Mouse (Mus musculus) MEL (cell line): ENCODE measurements at regions not wholly inside any gene's neighbourhood (a gene's known extent, or its start where the extent isn't known, plus 50 kb on each side); places are given as distances from the start of the nearest gene placed in this dataset.

Source experiments
- DNase-seq: peaks from one replicate; pipeline ENCODE4 v3.0.0; 2011; ENCODE audit warnings: low read depth, low spot score
- H3K27ac ChIP-seq: 2 replicates; pipeline ENCODE4 v1.5.1; 2012; ENCODE audit warnings: low read depth, mild to moderate bottlenecking, control low read depth, low read length, moderate library complexity; ENCODE audit not compliant: control insufficient read depth
- H3K27me3 ChIP-seq, 2 experiments: fragments of 150-350 bp in 1 of 2; sonication (generic) in 1 of 2; 2 replicates each; pipeline ENCODE4 v1.6.1; 2012; ENCODE audit warnings: low read length in 2 of 2, mild to moderate bottlenecking in 2 of 2, improper control_type of control experiment in 1 of 2, moderate library complexity in 1 of 2; ENCODE audit not compliant: insufficient read depth in 2 of 2, control insufficient read depth in 1 of 2
- H3K36me3 ChIP-seq, 2 experiments: 2 replicates each; pipeline ENCODE4 v1.6.1; 2012 to 2014; ENCODE audit warnings: low read length in 2 of 2, improper control_type of control experiment in 1 of 2, inconsistent platforms in 1 of 2, mild to moderate bottlenecking in 1 of 2; ENCODE audit not compliant: insufficient read depth in 2 of 2, control insufficient read depth in 1 of 2
- H3K4me1 ChIP-seq, 2 experiments: fragments of 150-350 bp in 1 of 2; sonication (generic) in 1 of 2; 2 replicates each; pipeline ENCODE4 v1.6.1; 2012; ENCODE audit warnings: low read length in 2 of 2, improper control_type of control experiment in 1 of 2, mild to moderate bottlenecking in 1 of 2; ENCODE audit not compliant: insufficient read depth in 2 of 2, control insufficient read depth in 1 of 2
- H3K4me3 ChIP-seq, 2 experiments: fragments of 150-350 bp in 1 of 2; sonication (generic) in 1 of 2; 2 replicates each; pipeline ENCODE4 v1.5.1; 2012; ENCODE audit warnings: low read depth in 2 of 2, low read length in 2 of 2, mild to moderate bottlenecking in 2 of 2, moderate library complexity in 2 of 2, control low read depth in 1 of 2, improper control_type of control experiment in 1 of 2; ENCODE audit not compliant: control insufficient read depth in 1 of 2, insufficient read depth in 1 of 2
- H3K79me2 ChIP-seq: 2 replicates; pipeline ENCODE4 v1.6.1; 2012; ENCODE audit warnings: mild to moderate bottlenecking, low read length, moderate library complexity; ENCODE audit not compliant: control insufficient read depth, poor library complexity, insufficient read depth
- H3K9ac ChIP-seq: 2 replicates; pipeline ENCODE4 v1.6.1; 2012; ENCODE audit warnings: low read depth, mild to moderate bottlenecking, control low read depth, low read length, moderate library complexity; ENCODE audit not compliant: control insufficient read depth, poor library complexity, severe bottlenecking
- H3K9me3 ChIP-seq: fragments of 150-350 bp; sonication (generic); replicated peaks from 2 replicates; pipeline ENCODE4 v1.6.1; 2012; ENCODE audit warnings: mild to moderate bottlenecking, low read length, improper control_type of control experiment, moderate library complexity; ENCODE audit not compliant: insufficient read depth
- CHD1 ChIP-seq: IDR thresholded peaks from 2 replicates; pipeline ENCODE4 v1.6.1; 2012; ENCODE audit warnings: low read depth, mild to moderate bottlenecking, inconsistent platforms, low read length, improper control_type of control experiment
- CTCF ChIP-seq, 3 experiments: IDR thresholded peaks in 2 of 3; conservative IDR thresholded peaks in 1 of 3; 2 replicates each; pipeline ENCODE4 v1.5.1; 2011 to 2012; ENCODE audit warnings: low read length in 3 of 3, low read depth in 2 of 3, mild to moderate bottlenecking in 2 of 3, improper control_type of control experiment in 1 of 3, inconsistent platforms in 1 of 3, mixed read lengths in 1 of 3, moderate library complexity in 1 of 3; ENCODE audit not compliant: control insufficient read depth in 1 of 3, insufficient read depth in 1 of 3, poor library complexity in 1 of 3, severe bottlenecking in 1 of 3
- EP300 ChIP-seq, 2 experiments: IDR thresholded peaks; 2 replicates each; pipeline ENCODE4 v1.6.1; 2011; ENCODE audit warnings: improper control_type of control experiment in 2 of 2, low read length in 2 of 2, low read depth in 1 of 2, mild to moderate bottlenecking in 1 of 2
- ETS1 ChIP-seq: IDR thresholded peaks from 2 replicates; pipeline ENCODE4 v1.6.1; 2012; ENCODE audit warnings: low read depth, mild to moderate bottlenecking, inconsistent platforms, low read length, improper control_type of control experiment, moderate library complexity
- GABPA ChIP-seq: IDR thresholded peaks from 2 replicates; pipeline ENCODE4 v1.6.1; 2012; ENCODE audit warnings: low read depth, mild to moderate bottlenecking, inconsistent platforms, low read length, improper control_type of control experiment, moderate library complexity
- MAFK ChIP-seq: IDR thresholded peaks from 2 replicates; pipeline ENCODE4 v1.6.1; 2011; ENCODE audit warnings: low read depth, mild to moderate bottlenecking, low read length, improper control_type of control experiment, borderline replicate concordance
- MAZ ChIP-seq: IDR thresholded peaks from 2 replicates; pipeline ENCODE4 v1.6.1; 2012; ENCODE audit warnings: low read depth, mild to moderate bottlenecking, inconsistent platforms, low read length, improper control_type of control experiment
- MXI1 ChIP-seq: IDR thresholded peaks from 2 replicates; pipeline ENCODE4 v1.6.1; 2011; ENCODE audit warnings: mild to moderate bottlenecking, low read depth, low read length, improper control_type of control experiment
- NRF1 ChIP-seq: IDR thresholded peaks from 2 replicates; pipeline ENCODE4 v1.6.1; 2014; ENCODE audit warnings: low read depth, mild to moderate bottlenecking, inconsistent platforms, low read length, improper control_type of control experiment, moderate library complexity; ENCODE audit not compliant: poor library complexity, insufficient read depth, severe bottlenecking
- SIN3A ChIP-seq: IDR thresholded peaks from 2 replicates; pipeline ENCODE4 v1.6.1; 2012; ENCODE audit warnings: low read length, improper control_type of control experiment, inconsistent platforms
- SMC3 ChIP-seq: IDR thresholded peaks from 2 replicates; pipeline ENCODE4 v1.6.1; 2011; ENCODE audit warnings: low read depth, low read length, improper control_type of control experiment
- TAL1 ChIP-seq: IDR thresholded peaks from 2 replicates; pipeline ENCODE4 v1.6.1; 2012; ENCODE audit warnings: mild to moderate bottlenecking, inconsistent platforms, low read length, moderate library complexity, mixed read lengths
- TCF12 ChIP-seq: IDR thresholded peaks from 2 replicates; pipeline ENCODE4 v1.6.1; 2014; ENCODE audit warnings: low read depth, mild to moderate bottlenecking, inconsistent platforms, low read length, improper control_type of control experiment, moderate library complexity
- USF2 ChIP-seq, 2 experiments: IDR thresholded peaks; 2 replicates each; pipeline ENCODE4 v1.6.1; 2011 to 2012; ENCODE audit warnings: improper control_type of control experiment in 2 of 2, low read length in 2 of 2, borderline replicate concordance in 1 of 2, inconsistent platforms in 1 of 2, low read depth in 1 of 2, mild to moderate bottlenecking in 1 of 2; ENCODE audit not compliant: insufficient read depth in 1 of 2

DNA sequence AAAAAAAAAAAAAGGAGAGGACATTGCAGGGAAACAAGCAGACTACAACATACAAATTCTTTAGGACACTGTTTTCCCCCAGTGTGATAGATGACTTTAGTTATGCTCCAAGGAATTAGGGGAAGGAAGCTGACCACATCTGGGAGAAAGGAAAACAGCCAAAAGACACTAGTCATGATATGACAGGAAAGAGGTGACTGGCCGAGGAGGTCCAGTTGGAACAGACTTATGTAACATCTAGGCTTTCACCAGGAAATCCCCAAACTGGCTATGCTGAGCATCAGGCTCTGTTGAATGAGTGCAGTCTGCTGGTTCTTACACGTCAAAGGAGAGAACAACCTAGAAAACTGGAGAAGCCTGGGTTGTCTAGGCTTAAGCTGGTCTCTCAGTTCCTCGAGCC lies 163.8 kb downstream of the Hs3st3b1 start:
- no peak for DNase-seq

DNA sequence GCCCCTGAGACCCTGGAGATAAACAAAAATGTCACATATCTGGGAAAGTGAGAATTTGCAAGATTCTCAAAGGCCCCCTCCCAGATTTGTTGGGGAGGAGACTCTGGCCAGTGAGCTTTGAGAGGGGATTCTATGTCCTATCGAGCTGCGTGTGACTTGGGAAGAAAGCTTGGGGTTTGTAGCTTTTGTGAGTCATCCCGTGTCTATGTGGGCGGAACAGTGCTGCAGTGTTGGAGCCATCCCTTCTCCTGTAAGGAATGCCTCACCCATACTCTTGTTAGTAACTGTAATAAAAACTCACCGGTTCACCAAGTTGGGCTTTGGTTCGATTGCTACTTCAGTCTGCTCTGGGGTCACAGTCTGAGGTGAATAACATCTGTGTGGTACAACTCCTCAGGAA lies 160.5 kb downstream of the Hs3st3b1 start:
- no peak overlapping the region for H3K27ac ChIP-seq
- no peaks in the 10 kb centered on the region for H3K9me3 ChIP-seq
- H3K9ac ChIP-seq = no peak overlapping the region
- no peaks in the 10 kb centered on the region for H3K4me1 ChIP-seq
- H3K4me3 ChIP-seq = no peak overlapping the region
- no peaks in the 10 kb centered on the region for H3K27me3 ChIP-seq
- no peaks in the 10 kb centered on the region for H3K79me2 ChIP-seq
- no peak for DNase-seq
- TF ChIP-seq GABPA = no peak
- no peak for TF ChIP-seq CHD1
- no peak for TF ChIP-seq TAL1
- no peak for TF ChIP-seq MAFK
- TF ChIP-seq, all 39 proteins: peak for 0
- H3K36me3 ChIP-seq = no peaks in the 10 kb centered on the region

More for the DNA sequence above, 163.8 kb downstream of the Hs3st3b1 start:
- Histone ChIP-seq H3K79me2 (no peaks in the 10 kb centered on the region), H3K27ac (no peak overlapping the region), H3K9me3 (no peaks in the 10 kb centered on the region), H3K9ac (no peak overlapping the region), H3K27me3 (no peaks in the 10 kb centered on the region), H3K4me1 (no peaks in the 10 kb centered on the region), H3K36me3 (no peaks in the 10 kb centered on the region), H3K4me3 (no peak overlapping the region)
- no peak for TF ChIP-seq NRF1
- no peak for TF ChIP-seq CHD1
- no peak for TF ChIP-seq EP300 (IDR thresholded peaks at IDR 0.05; ENCODE audit: low read depth in 1 of 2, low read length in 2 of 2)
- TF ChIP-seq MXI1 = no peak

DNA sequence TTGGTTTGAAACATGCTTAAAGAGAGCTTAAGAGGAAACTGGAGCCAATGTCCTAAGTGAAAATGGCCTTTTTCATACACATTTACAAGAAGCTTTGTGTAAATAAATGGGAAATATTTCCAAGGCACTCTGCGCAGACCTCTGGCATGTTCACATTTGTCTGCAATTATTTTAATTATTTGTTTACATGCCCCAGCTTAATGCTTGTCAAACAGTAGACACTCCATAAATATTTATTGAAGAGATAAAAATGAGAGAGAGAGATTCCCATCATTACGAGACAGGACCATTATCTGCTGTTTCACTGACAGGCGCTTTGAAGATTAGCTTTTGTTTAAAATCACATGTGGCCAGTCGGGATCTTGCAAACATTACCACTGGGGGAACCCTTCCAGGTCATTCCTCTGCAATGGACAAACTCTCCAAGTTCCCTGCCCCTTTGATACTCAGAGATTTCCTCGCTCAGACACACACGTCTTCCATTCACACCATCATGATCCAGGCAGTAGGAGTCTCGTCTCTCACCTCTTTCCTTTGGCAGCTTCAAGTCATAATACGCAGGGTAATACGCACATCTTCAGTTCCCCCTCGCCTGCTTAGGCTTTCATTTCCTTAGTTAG lies 154.3 kb downstream of the Hs3st3b1 start:
- Histone ChIP-seq H3K9ac (no peak overlapping the region), H3K36me3 (no peaks in the 10 kb centered on the region), H3K27me3 (no peaks in the 10 kb centered on the region), H3K79me2 (no peaks in the 10 kb centered on the region), H3K4me1 (no peaks in the 10 kb centered on the region), H3K4me3 (no peak overlapping the region), H3K27ac (no peak overlapping the region), H3K9me3 (no peaks in the 10 kb centered on the region)
- no peak for DNase-seq
- TF ChIP-seq CTCF (IDR thresholded peaks at IDR 0.05 in 2 of 3, conservative IDR thresholded peaks at IDR 0.05 in 1 of 3; ENCODE audit: control insufficient read depth in 1 of 3, insufficient read depth in 1 of 3, low read depth in 2 of 3, low read length in 3 of 3, poor library complexity in 1 of 3, severe bottlenecking in 1 of 3) (no peak), SIN3A (no peak), TCF12 (no peak), MAZ (no peak), ETS1 (no peak), USF2 (IDR thresholded peaks at IDR 0.05; ENCODE audit: borderline replicate concordance in 1 of 2, insufficient read depth in 1 of 2, low read depth in 1 of 2, low read length in 2 of 2) (no peak), SMC3 (no peak), EP300 (IDR thresholded peaks at IDR 0.05; ENCODE audit: low read depth in 1 of 2, low read length in 2 of 2) (no peak)
